Mouse (Mus musculus): Measurements from ENCODE around the gene Pdzd3. TPM values are rescaled to one million over a fixed set of nuclear protein-coding genes. Genes with fewer than 3 reads are reported as not detected.

Pdzd3 gene
- polyA plus RNA-seq, 1 experiment from 2014 or later: 0.13 TPM

- Histone ChIP-seq H3K4me3 (no peak overlapping the region), H3K27ac (no peak overlapping the region), H3K4me2 (no peak overlapping the region), H3K9me3 (replicated peaks) (no peaks in the 10 kb centered on the region), H3K36me3 (peaks cover 38% of the 10 kb centered on the region), H3K4me1 (replicated peaks) (peaks cover 5% of the 10 kb centered on the region), H3K9ac (no peak overlapping the region), H3K27me3 (no peaks in the 10 kb centered on the region)
- ATAC-seq (replicated peaks; ENCODE audit: insufficient number of reproducible peaks, insufficient read depth, low FRiP score, low read depth): no peak
- 85% methylated on average over 3 of the region's 3 CpGs for WGBS
Observed at GRCm38 (mm10) chr9:44199166-44199565, 52.1 kb downstream of the Pdzd3 start.

Other genes with a start within 250 kb of the Pdzd3 start
- 2.2 and 10.6 TPM in 2 replicates for gene Thy1, start 208.1 kb downstream of the Pdzd3 start, polyA plus RNA-seq (2015; fragmentation: Nextera tagmentation; extraction: Ambion mirVana)
- 69.9 and 74.9 TPM in 2 replicates for gene Usp2, start 184.4 kb downstream of the Pdzd3 start, polyA plus RNA-seq (2015; fragmentation: Nextera tagmentation; extraction: Ambion mirVana)
- not detected in 2 replicates for gene Mfrp, start 149.7 kb downstream of the Pdzd3 start, polyA plus RNA-seq (2015; fragmentation: Nextera tagmentation; extraction: Ambion mirVana)
- gene C1qtnf5, start 144.2 kb downstream of the Pdzd3 start, polyA plus RNA-seq (2015; fragmentation: Nextera tagmentation; extraction: Ambion mirVana): 3.8 TPM in 2 replicates
- 0.05 and 0.13 TPM in 2 replicates for gene Gm49380, start 138.0 kb downstream of the Pdzd3 start, polyA plus RNA-seq (2015; fragmentation: Nextera tagmentation; extraction: Ambion mirVana)
- 28.7 and 39.9 TPM in 2 replicates for gene Rnf26, start 138.0 kb downstream of the Pdzd3 start, polyA plus RNA-seq (2015; fragmentation: Nextera tagmentation; extraction: Ambion mirVana)
- 93.4 and 102 TPM in 2 replicates for gene Mcam, start 117.0 kb downstream of the Pdzd3 start, polyA plus RNA-seq (2015; fragmentation: Nextera tagmentation; extraction: Ambion mirVana)
- gene Cbl, start 17.4 kb downstream of the Pdzd3 start, polyA plus RNA-seq (2015; fragmentation: Nextera tagmentation; extraction: Ambion mirVana): 10.7 and 14.8 TPM in 2 replicates
- gene Ccdc153, start 10.8 kb downstream of the Pdzd3 start, polyA plus RNA-seq (2015; fragmentation: Nextera tagmentation; extraction: Ambion mirVana): 0.28 and 0.52 TPM in 2 replicates
- gene Nlrx1, start 17.1 kb upstream of the Pdzd3 start, polyA plus RNA-seq (2015; fragmentation: Nextera tagmentation; extraction: Ambion mirVana): 7.3 and 9.2 TPM in 2 replicates
- 1.5 and 2.8 TPM in 2 replicates for gene Abcg4, start 37.1 kb upstream of the Pdzd3 start, polyA plus RNA-seq (2015; fragmentation: Nextera tagmentation; extraction: Ambion mirVana)
- 15.1 and 16.0 TPM in 2 replicates for gene Hinfp, start 54.2 kb upstream of the Pdzd3 start, polyA plus RNA-seq (2015; fragmentation: Nextera tagmentation; extraction: Ambion mirVana)
- gene C2cd2l, start 68.8 kb upstream of the Pdzd3 start, polyA plus RNA-seq (2015; fragmentation: Nextera tagmentation; extraction: Ambion mirVana): 6.5 and 7.1 TPM in 2 replicates
- 27.8 and 31.0 TPM in 2 replicates for gene Dpagt1, start 74.5 kb upstream of the Pdzd3 start, polyA plus RNA-seq (2015; fragmentation: Nextera tagmentation; extraction: Ambion mirVana)
- gene H2afx, start 83.2 kb upstream of the Pdzd3 start, polyA plus RNA-seq (2015; fragmentation: Nextera tagmentation; extraction: Ambion mirVana): 167 and 187 TPM in 2 replicates
- gene Hmbs, start 92.8 kb upstream of the Pdzd3 start, polyA plus RNA-seq (2015; fragmentation: Nextera tagmentation; extraction: Ambion mirVana): 89.7 and 105 TPM in 2 replicates
- gene Vps11, start 110.2 kb upstream of the Pdzd3 start, polyA plus RNA-seq (2015; fragmentation: Nextera tagmentation; extraction: Ambion mirVana): 17.3 and 20.9 TPM in 2 replicates
- gene Hyou1, start 128.0 kb upstream of the Pdzd3 start, polyA plus RNA-seq (2015; fragmentation: Nextera tagmentation; extraction: Ambion mirVana): 14.3 and 18.1 TPM in 2 replicates
- gene Slc37a4, start 145.4 kb upstream of the Pdzd3 start, polyA plus RNA-seq (2015; fragmentation: Nextera tagmentation; extraction: Ambion mirVana): 31.4 and 33.8 TPM in 2 replicates
- 902 and 1,114 TPM in 2 replicates for gene Rps25, start 155.7 kb upstream of the Pdzd3 start, polyA plus RNA-seq (2015; fragmentation: Nextera tagmentation; extraction: Ambion mirVana)
- gene Trappc4, start 156.1 kb upstream of the Pdzd3 start, polyA plus RNA-seq (2015; fragmentation: Nextera tagmentation; extraction: Ambion mirVana): 78.6 and 87.4 TPM in 2 replicates
- 18.3 and 23.5 TPM in 2 replicates for gene Ccdc84, start 167.1 kb upstream of the Pdzd3 start, polyA plus RNA-seq (2015; fragmentation: Nextera tagmentation; extraction: Ambion mirVana)
- gene Foxr1, start 189.7 kb upstream of the Pdzd3 start, polyA plus RNA-seq (2015; fragmentation: Nextera tagmentation; extraction: Ambion mirVana): not detected in 2 replicates
- 0.63 TPM in 1 of 2 replicates, not detected in the other for gene Upk2, start 203.5 kb upstream of the Pdzd3 start, polyA plus RNA-seq (2015; fragmentation: Nextera tagmentation; extraction: Ambion mirVana)
- gene Bcl9l, start 231.4 kb upstream of the Pdzd3 start, polyA plus RNA-seq (2015; fragmentation: Nextera tagmentation; extraction: Ambion mirVana): 9.1 and 12.6 TPM in 2 replicates